Mouse (Mus musculus) cerebellum, postnatal 4 days (tissue): ENCODE measurements at regions not wholly inside any gene's neighbourhood (a gene's known extent, or its start where the extent isn't known, plus 50 kb on each side); places are given as distances from the start of the nearest gene placed in this dataset.
A peak's percentile ranks its signal among the peaks of the same experiment; 100 is the strongest.

Source experiments
- DNase-seq, 2 experiments: peaks; one replicate each; pipeline ENCODE4 v3.0.0; 2022; ENCODE audit warnings: low spot score in 2 of 2, mixed read lengths in 1 of 2

- DNase-seq: no peak
These were observed 59.9 kb downstream of the S1pr1 start for GRCm38 (mm10) chr3:115655020-115655419.

- DNase-seq: no peak
These were observed 62.6 kb downstream of the S1pr1 start for GRCm38 (mm10) chr3:115652236-115652635.

- DNase-seq: no peak
These were observed 65.3 kb downstream of the S1pr1 start for GRCm38 (mm10) chr3:115649338-115650117.

GRCm38 (mm10) chr3:115646993-115647392 lies 67.9 kb downstream of the S1pr1 start:
- no peak for DNase-seq

GRCm38 (mm10) chr3:115644307-115644706 lies 70.6 kb downstream of the S1pr1 start:
- DNase-seq: no peak

GRCm38 (mm10) chr3:115642846-115643260 lies 72.0 kb downstream of the S1pr1 start:
- peak; percentile 81 to 84 for DNase-seq

- DNase-seq: peak in 1 of 2 experiments; percentile 22
These were observed 72.6 kb downstream of the S1pr1 start for GRCm38 (mm10) chr3:115642001-115642845.

- DNase-seq: no peak
These were observed 73.5 kb downstream of the S1pr1 start for GRCm38 (mm10) chr3:115641411-115641810.

- DNase-seq: no peak
These were observed 79.4 kb downstream of the S1pr1 start for GRCm38 (mm10) chr3:115635487-115635886.

- DNase-seq: no peak
These were observed 79.8 kb downstream of the S1pr1 start for GRCm38 (mm10) chr3:115635081-115635480.

GRCm38 (mm10) chr3:115632417-115632743 lies 82.5 kb downstream of the S1pr1 start:
- DNase-seq: no peak

GRCm38 (mm10) chr3:115631573-115632416 lies 83.1 kb downstream of the S1pr1 start:
- peak in 1 of 2 experiments; percentile 2 for DNase-seq

GRCm38 (mm10) chr3:115622920-115623319 lies 92.0 kb downstream of the S1pr1 start:
- DNase-seq: no peak

- no peak for DNase-seq
These were observed 92.6 kb downstream of the S1pr1 start for GRCm38 (mm10) chr3:115622300-115622699.

- no peak for DNase-seq
These were observed 94.9 kb downstream of the S1pr1 start for GRCm38 (mm10) chr3:115619970-115620369.

GRCm38 (mm10) chr3:115615994-115616598 lies 98.8 kb downstream of the S1pr1 start:
- peak; percentile 23 to 51 for DNase-seq

GRCm38 (mm10) chr3:115612859-115613258 lies 102.0 kb downstream of the S1pr1 start:
- no peak for DNase-seq

- DNase-seq: no peak
These were observed 106.8 kb downstream of the S1pr1 start for GRCm38 (mm10) chr3:115608087-115608486.

- no peak for DNase-seq
These were observed 110.1 kb downstream of the S1pr1 start for GRCm38 (mm10) chr3:115604734-115605279.

GRCm38 (mm10) chr3:115604267-115604666 lies 110.6 kb downstream of the S1pr1 start:
- DNase-seq: no peak

- no peak for DNase-seq
These were observed 111.1 kb downstream of the S1pr1 start for GRCm38 (mm10) chr3:115603803-115604202.
